Mouse (Mus musculus) C2C12 (cell line): ENCODE results near the gene Acsf2.

Experiments
- CTCF ChIP-seq: IDR thresholded peaks from one replicate; pipeline ENCODE4 v1.5.1; 2011; ENCODE audit not compliant: control insufficient read depth, insufficient read depth, insufficient read length
- MAX ChIP-seq: IDR thresholded peaks from one replicate; pipeline ENCODE4 v1.6.1; 2011; ENCODE audit warnings: mild to moderate bottlenecking, control low read depth

- TF ChIP-seq MAX (no peak), CTCF (no peak)
These were observed 57.2 kb downstream of the Acsf2 start for GRCm38 (mm10) chr11:94544422-94544821.
